Mouse (Mus musculus): Measurements from ENCODE around the gene Rfx8. TPM values are rescaled to one million over a fixed set of nuclear protein-coding genes. Genes with fewer than 3 reads are reported as not detected.

Rfx8 gene
- polyA plus RNA-seq, 1 experiment from 2014 or later, result 0.15 TPM

GRCm38 (mm10) chr1:39710016-39710415 lies 10.8 kb downstream of the Rfx8 start:
- Histone ChIP-seq H3K4me3 (ENCODE audit: low read depth, low read length) (no peak overlapping the region), H3K4me2 (no peak overlapping the region), H3K36me3 (ENCODE audit: control insufficient read depth, insufficient read depth, low read length) (no peaks in the 10 kb centered on the region), H3K4me1 (ENCODE audit: control insufficient read depth, insufficient read depth, low read length) (no peaks in the 10 kb centered on the region), H3K27me3 (ENCODE audit: control insufficient read depth, insufficient read depth, low read length) (no peaks in the 10 kb centered on the region), H3K27ac (ENCODE audit: low read depth, low read length) (no peak overlapping the region), H3K9me3 (ENCODE audit: control insufficient read depth, low read length) (no peaks in the 10 kb centered on the region), H3K9ac (ENCODE audit: low read length) (no peak overlapping the region)
- ATAC-seq (ENCODE audit: low FRiP score), result no peak
- 93% methylated on average over 5 of the region's 5 CpGs for WGBS
- no peak for DNase-seq (ENCODE audit: low spot score, missing footprints)

GRCm38 (mm10) chr1:39708778-39709177 lies 12.0 kb downstream of the Rfx8 start:
- WGBS, result 92% methylated on average over 5 of the region's 5 CpGs

GRCm38 (mm10) chr1:39702216-39703046 lies 18.4 kb downstream of the Rfx8 start:
- Histone ChIP-seq H3K9me3 (ENCODE audit: control insufficient read depth, low read length) (no peaks in the 10 kb centered on the region), H3K9ac (ENCODE audit: low read length) (peak overlapping the region; percentile 24; the same call in 1 of the 2 replicates), H3K4me3 (ENCODE audit: low read depth, low read length) (no peak overlapping the region), H3K27me3 (ENCODE audit: control insufficient read depth, insufficient read depth, low read length) (no peaks in the 10 kb centered on the region), H3K36me3 (ENCODE audit: control insufficient read depth, insufficient read depth, low read length) (no peaks in the 10 kb centered on the region), H3K4me1 (ENCODE audit: control insufficient read depth, insufficient read depth, low read length) (peaks cover 28% of the 10 kb centered on the region), H3K27ac (ENCODE audit: low read depth, low read length) (no peak overlapping the region), H3K4me2 (no peak overlapping the region)
- 19% methylated on average over 18 of the region's 18 CpGs for WGBS
- DNase-seq (ENCODE audit: low spot score, missing footprints) (peak; percentile 91), ATAC-seq (ENCODE audit: low FRiP score) (peak; percentile 31; the same call in 1 of the 2 replicates)

More at GRCm38 (mm10) chr1:39708778-39709177, 12.0 kb downstream of the Rfx8 start:
- Histone ChIP-seq H3K27ac (ENCODE audit: low read depth, low read length) (no peak overlapping the region), H3K4me3 (ENCODE audit: low read depth, low read length) (no peak overlapping the region), H3K9ac (ENCODE audit: low read length) (no peak overlapping the region), H3K4me1 (ENCODE audit: control insufficient read depth, insufficient read depth, low read length) (no peaks in the 10 kb centered on the region), H3K27me3 (ENCODE audit: control insufficient read depth, insufficient read depth, low read length) (no peaks in the 10 kb centered on the region), H3K4me2 (no peak overlapping the region), H3K36me3 (ENCODE audit: control insufficient read depth, insufficient read depth, low read length) (no peaks in the 10 kb centered on the region), H3K9me3 (ENCODE audit: control insufficient read depth, low read length) (no peaks in the 10 kb centered on the region)
- ATAC-seq (ENCODE audit: low FRiP score) (no peak), DNase-seq (ENCODE audit: low spot score, missing footprints) (no peak)

DNA sequence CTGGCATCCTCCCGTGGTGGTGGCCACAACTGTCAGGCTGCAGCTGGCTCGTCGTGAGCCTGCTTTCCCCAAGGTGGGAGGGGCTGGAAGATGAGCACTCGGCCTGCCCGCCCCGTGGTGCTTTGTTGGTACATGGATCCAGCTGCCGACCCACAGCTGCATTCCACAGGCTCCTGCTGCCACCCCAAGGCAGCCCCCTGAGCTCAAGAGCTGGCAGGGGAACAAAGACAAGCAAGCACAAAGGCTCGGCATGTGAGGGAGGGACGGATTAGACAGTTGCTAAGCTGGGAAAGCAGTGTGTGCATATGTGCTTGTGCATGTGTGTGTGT lies 19.6 kb downstream of the Rfx8 start:
- Histone ChIP-seq H3K4me2 (peak overlapping the region; percentile 25; the same call in 1 of the 2 replicates), H3K9me3 (ENCODE audit: control insufficient read depth, low read length) (no peaks in the 10 kb centered on the region), H3K36me3 (ENCODE audit: control insufficient read depth, insufficient read depth, low read length) (no peaks in the 10 kb centered on the region), H3K4me1 (ENCODE audit: control insufficient read depth, insufficient read depth, low read length) (peaks cover 28% of the 10 kb centered on the region), H3K27ac (ENCODE audit: low read depth, low read length) (peak overlapping the region; percentile 42; the same call in 1 of the 2 replicates), H3K9ac (ENCODE audit: low read length) (peak overlapping the region; percentile 49), H3K27me3 (ENCODE audit: control insufficient read depth, insufficient read depth, low read length) (no peaks in the 10 kb centered on the region), H3K4me3 (ENCODE audit: low read depth, low read length) (no peak overlapping the region)
- DNase-seq (ENCODE audit: low spot score, missing footprints), result peak; percentile 96
- under 1% methylated on average over 9 of the region's 9 CpGs for WGBS
- ATAC-seq (ENCODE audit: low FRiP score), result peak; percentile 89

DNA sequence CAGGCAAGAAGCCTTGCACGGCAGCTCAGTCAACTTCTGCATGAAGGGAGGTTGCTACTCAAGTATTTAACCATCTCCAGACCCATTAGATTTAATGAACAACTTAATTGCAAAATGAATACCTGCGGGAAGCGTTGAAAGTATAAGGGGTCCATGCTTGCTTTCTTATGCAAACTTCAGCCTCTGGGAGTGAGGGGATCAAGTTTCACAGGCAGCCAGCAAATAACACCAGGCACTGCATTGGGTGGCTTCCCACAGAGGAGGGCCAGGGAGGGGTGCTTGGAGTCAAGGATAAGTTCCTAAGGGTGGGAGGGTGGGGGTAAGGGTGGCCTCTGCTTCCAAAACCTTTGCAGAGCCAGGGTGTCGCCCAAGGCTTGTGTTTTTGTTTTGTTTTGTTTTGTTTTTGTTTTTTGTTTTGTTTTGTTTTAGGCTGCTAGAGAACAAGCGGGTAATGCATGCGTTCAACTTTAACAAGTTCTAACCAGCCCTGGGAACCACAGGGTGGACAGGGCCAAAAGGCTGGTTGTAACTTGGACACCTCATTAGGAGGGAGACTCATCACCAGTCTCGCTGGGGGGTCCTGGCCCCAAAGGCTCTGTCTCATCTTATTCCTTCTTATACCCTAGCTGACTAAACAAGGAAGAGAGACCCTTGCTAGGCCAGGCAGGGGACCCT lies 20.1 kb downstream of the Rfx8 start:
- peak; percentile 6; the same call in 1 of the 2 replicates for ATAC-seq (ENCODE audit: low FRiP score)
- Histone ChIP-seq H3K4me1 (ENCODE audit: control insufficient read depth, insufficient read depth, low read length) (peaks cover 28% of the 10 kb centered on the region), H3K9ac (ENCODE audit: low read length) (peak overlapping the region; percentile 49; the same call in 1 of the 2 replicates)

GRCm38 (mm10) chr1:39698456-39698855 lies 22.3 kb downstream of the Rfx8 start:
- Histone ChIP-seq H3K27me3 (ENCODE audit: control insufficient read depth, insufficient read depth, low read length) (no peaks in the 10 kb centered on the region), H3K4me2 (no peak overlapping the region), H3K4me1 (ENCODE audit: control insufficient read depth, insufficient read depth, low read length) (peaks cover 38% of the 10 kb centered on the region), H3K4me3 (ENCODE audit: low read depth, low read length) (no peak overlapping the region), H3K9ac (ENCODE audit: low read length) (no peak overlapping the region), H3K36me3 (ENCODE audit: control insufficient read depth, insufficient read depth, low read length) (no peaks in the 10 kb centered on the region), H3K9me3 (ENCODE audit: control insufficient read depth, low read length) (no peaks in the 10 kb centered on the region), H3K27ac (ENCODE audit: low read depth, low read length) (no peak overlapping the region)
- ATAC-seq (ENCODE audit: low FRiP score) (no peak), DNase-seq (ENCODE audit: low spot score, missing footprints) (no peak)
- 43% methylated on average over 6 of the region's 6 CpGs for WGBS

More for the DNA sequence above, 20.1 kb downstream of the Rfx8 start:
- no peak overlapping the region for H3K4me3 ChIP-seq (ENCODE audit: low read depth, low read length)
- WGBS, result 9% methylated on average over 7 of the region's 7 CpGs
- peak overlapping the region; percentile 25; the same call in 1 of the 2 replicates for H3K4me2 ChIP-seq
- H3K27ac ChIP-seq (ENCODE audit: low read depth, low read length), result peak overlapping the region; percentile 42
- H3K9me3 ChIP-seq (ENCODE audit: control insufficient read depth, low read length), result no peaks in the 10 kb centered on the region
- peak; percentile 84 for DNase-seq (ENCODE audit: low spot score, missing footprints)
- no peaks in the 10 kb centered on the region for H3K27me3 ChIP-seq (ENCODE audit: control insufficient read depth, insufficient read depth, low read length)
- no peaks in the 10 kb centered on the region for H3K36me3 ChIP-seq (ENCODE audit: control insufficient read depth, insufficient read depth, low read length)

DNA sequence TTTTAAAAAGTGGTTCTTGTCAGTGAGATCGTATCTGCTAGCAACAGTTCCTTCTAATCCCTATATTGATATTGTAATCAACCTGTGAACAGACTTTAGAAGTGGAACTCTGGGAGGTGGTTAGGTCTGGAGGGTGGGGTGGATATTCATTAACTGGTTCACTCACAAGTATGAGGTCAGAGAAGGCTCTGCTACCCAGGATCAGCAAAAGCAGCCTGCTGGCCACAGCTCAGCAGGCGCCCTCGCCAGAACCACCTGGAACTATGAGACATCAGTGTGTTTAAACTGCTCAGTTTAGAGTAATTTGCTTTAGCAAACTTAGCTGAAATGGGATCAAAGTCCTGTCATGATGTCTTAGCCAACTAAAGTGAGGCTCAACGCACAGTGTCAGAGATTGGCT lies 25.6 kb downstream of the Rfx8 start:
- no peak overlapping the region for H3K27ac ChIP-seq (ENCODE audit: low read depth, low read length)
- no peak overlapping the region for H3K4me3 ChIP-seq (ENCODE audit: low read depth, low read length)
- H3K4me2 ChIP-seq, result no peak overlapping the region
- peaks cover 10% of the 10 kb centered on the region for H3K4me1 ChIP-seq (ENCODE audit: control insufficient read depth, insufficient read depth, low read length)
- WGBS, result 38% methylated on average over 4 of the region's 4 CpGs
- H3K9me3 ChIP-seq (ENCODE audit: control insufficient read depth, low read length), result no peaks in the 10 kb centered on the region
- H3K9ac ChIP-seq (ENCODE audit: low read length), result no peak overlapping the region
- H3K36me3 ChIP-seq (ENCODE audit: control insufficient read depth, insufficient read depth, low read length), result no peaks in the 10 kb centered on the region
- no peaks in the 10 kb centered on the region for H3K27me3 ChIP-seq (ENCODE audit: control insufficient read depth, insufficient read depth, low read length)
- ATAC-seq (ENCODE audit: low FRiP score), result no peak
- DNase-seq (ENCODE audit: low spot score, missing footprints), result no peak

GRCm38 (mm10) chr1:39694756-39695155 lies 26.0 kb downstream of the Rfx8 start:
- 51% methylated on average over 7 of the region's 7 CpGs for WGBS
- Histone ChIP-seq H3K4me2 (no peak overlapping the region), H3K4me3 (ENCODE audit: low read depth, low read length) (no peak overlapping the region), H3K36me3 (ENCODE audit: control insufficient read depth, insufficient read depth, low read length) (no peaks in the 10 kb centered on the region), H3K9me3 (ENCODE audit: control insufficient read depth, low read length) (no peaks in the 10 kb centered on the region), H3K27me3 (ENCODE audit: control insufficient read depth, insufficient read depth, low read length) (no peaks in the 10 kb centered on the region), H3K27ac (ENCODE audit: low read depth, low read length) (no peak overlapping the region), H3K9ac (ENCODE audit: low read length) (no peak overlapping the region), H3K4me1 (ENCODE audit: control insufficient read depth, insufficient read depth, low read length) (peaks cover 10% of the 10 kb centered on the region)
- ATAC-seq (ENCODE audit: low FRiP score), result no peak
- no peak for DNase-seq (ENCODE audit: low spot score, missing footprints)

DNA sequence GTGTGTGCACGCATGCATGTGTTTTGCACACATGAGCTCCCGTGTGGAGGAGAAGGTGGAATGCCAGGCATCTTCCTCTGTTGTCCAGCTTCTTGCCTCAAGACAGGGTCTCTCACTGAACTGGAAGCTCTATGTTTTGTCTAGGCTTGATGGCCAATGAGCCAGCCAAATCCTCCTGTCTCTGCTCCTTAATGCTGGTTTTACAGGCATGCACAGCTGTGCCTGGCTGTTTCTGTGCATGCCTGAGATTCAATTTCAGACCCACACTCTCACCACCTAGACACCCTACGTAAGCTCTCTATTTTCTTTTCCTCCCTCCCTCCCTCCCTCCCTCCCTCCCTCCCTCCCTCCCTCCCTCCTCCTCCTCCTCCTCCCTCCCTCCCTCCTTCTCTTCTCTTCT lies 28.8 kb downstream of the Rfx8 start:
- ATAC-seq (ENCODE audit: low FRiP score), result no peak
- Histone ChIP-seq H3K4me3 (ENCODE audit: low read depth, low read length) (no peak overlapping the region), H3K4me1 (ENCODE audit: control insufficient read depth, insufficient read depth, low read length) (peaks cover 10% of the 10 kb centered on the region), H3K9me3 (ENCODE audit: control insufficient read depth, low read length) (no peaks in the 10 kb centered on the region), H3K4me2 (no peak overlapping the region), H3K36me3 (ENCODE audit: control insufficient read depth, insufficient read depth, low read length) (no peaks in the 10 kb centered on the region), H3K27me3 (ENCODE audit: control insufficient read depth, insufficient read depth, low read length) (no peaks in the 10 kb centered on the region), H3K27ac (ENCODE audit: low read depth, low read length) (no peak overlapping the region), H3K9ac (ENCODE audit: low read length) (no peak overlapping the region)
- DNase-seq (ENCODE audit: low spot score, missing footprints), result no peak
- 78% methylated on average over 3 of the region's 3 CpGs for WGBS

All from midbrain, embryonic 11.5 days (tissue).